Mouse (Mus musculus) forebrain, embryonic 12.5 days (tissue): Measurements from ENCODE around the gene Mlf1. TPM values are rescaled to one million over a fixed set of nuclear protein-coding genes. Genes with fewer than 3 reads are reported as not detected.
A peak's percentile ranks its signal among the peaks of the same experiment; 100 is the strongest.

Experiments used
- ATAC-seq: fragments of 200-750 bp; cut with Nextera tagmentation; 2 replicates; pipeline ENCODE4 v1.8.0; 2017; ENCODE audit warnings: moderate TSS enrichment; ENCODE audit not compliant: low FRiP score
- H3K27ac ChIP-seq: fragments of 300-500 bp; sonication (generic); 2 replicates; pipeline ENCODE4 v1.5.1; 2016; ENCODE audit warnings: mild to moderate bottlenecking
- H3K27me3 ChIP-seq: fragments of 300-500 bp; sonication (generic); 2 replicates; pipeline ENCODE4 v1.6.1; 2016; ENCODE audit warnings: mild to moderate bottlenecking
- H3K36me3 ChIP-seq: fragments of 300-500 bp; sonication (generic); replicated peaks from 2 replicates; pipeline ENCODE4 v1.6.1; 2016; ENCODE audit warnings: mild to moderate bottlenecking
- H3K4me1 ChIP-seq: fragments of 300-500 bp; sonication (generic); 2 replicates; pipeline ENCODE4 v1.6.1; 2016
- H3K4me2 ChIP-seq: fragments of 300-500 bp; sonication (generic); 2 replicates; pipeline ENCODE4 v1.6.1; 2016; ENCODE audit warnings: mild to moderate bottlenecking, moderate library complexity
- H3K4me3 ChIP-seq: fragments of 300-500 bp; sonication (generic); replicated peaks from 2 replicates; pipeline ENCODE4 v1.5.1; 2016; ENCODE audit warnings: mild to moderate bottlenecking
- H3K9ac ChIP-seq: fragments of 300-500 bp; sonication (generic); 2 replicates; pipeline ENCODE4 v1.6.1; 2016; ENCODE audit warnings: mild to moderate bottlenecking
- H3K9me3 ChIP-seq: fragments of 300-500 bp; sonication (generic); 2 replicates; pipeline ENCODE4 v1.6.1; 2016
- WGBS: fragments of 180-500 bp; shearing (Covaris S2); methylation state at CpG from one replicate; pipeline ENCODE4 v1.1.7; 2016; 5-methylcytosine and 5-hydroxymethylcytosine counted together
- polyA plus RNA-seq: library from polyadenylated mRNA; unstranded; fragments of >200 nt; fragmentation: Nextera tagmentation; extraction: Ambion mirVana; gene quantifications from 2 replicates; pipeline ENCODE4 v1.2.1, GENCODE M21; 2016

Mlf1 gene
- 23.6 and 25.6 TPM in 2 replicates for polyA plus RNA-seq

- peaks cover 22% of the 10 kb centered on the region for H3K27me3 ChIP-seq
- peak; percentile 99 for ATAC-seq
- H3K4me2 ChIP-seq: peak within 1 kb of the TSS; percentile 86
- H3K4me1 ChIP-seq: peaks cover 7% of the 10 kb centered on the region; the same call in 1 of the 2 replicates
- H3K36me3 ChIP-seq: no peaks in the 10 kb centered on the region
- H3K27ac ChIP-seq: no peak within 1 kb of the TSS
- WGBS: 0% methylated on average over 35 of the region's 35 CpGs
- no peaks in the 10 kb centered on the region for H3K9me3 ChIP-seq
- H3K9ac ChIP-seq: peak within 1 kb of the TSS; percentile 59
- peak within 1 kb of the TSS; percentile 52 for H3K4me3 ChIP-seq
Measured at GRCm38 (mm10) chr3:67373872-67374271, at the start of gene Mlf1. Mlf1 (plus strand) TSS chr3:67374097.

- no peak for ATAC-seq
- WGBS: 71% methylated on average over 3 of the region's 3 CpGs
Measured at GRCm38 (mm10) chr3:67339558-67339957, 34.3 kb upstream of the Mlf1 start.

GRCm38 (mm10) chr3:67340921-67341320 is 33.0 kb upstream of the Mlf1 start:
- H3K36me3 ChIP-seq: no peaks in the 10 kb centered on the region
- no peak overlapping the region for H3K4me2 ChIP-seq
- H3K27ac ChIP-seq: no peak overlapping the region
- no peak for ATAC-seq
- no peaks in the 10 kb centered on the region for H3K27me3 ChIP-seq
- no peak overlapping the region for H3K4me3 ChIP-seq
- no peak overlapping the region for H3K9ac ChIP-seq
- WGBS: 57% methylated on average over 7 of the region's 7 CpGs
- H3K4me1 ChIP-seq: 0 out of 2 replicates have a peak, but pooled peaks cover 5% of the 10 kb centered on the region
- no peaks in the 10 kb centered on the region for H3K9me3 ChIP-seq

More at GRCm38 (mm10) chr3:67339558-67339957, 34.3 kb upstream of the Mlf1 start:
- Histone ChIP-seq H3K4me3 (no peak overlapping the region), H3K36me3 (no peaks in the 10 kb centered on the region), H3K27ac (no peak overlapping the region), H3K9ac (no peak overlapping the region), H3K4me1 (0 out of 2 replicates have a peak, but pooled peaks cover 5% of the 10 kb centered on the region), H3K9me3 (no peaks in the 10 kb centered on the region), H3K4me2 (no peak overlapping the region), H3K27me3 (no peaks in the 10 kb centered on the region)

GRCm38 (mm10) chr3:67343004-67343662 is 30.8 kb upstream of the Mlf1 start:
- Histone ChIP-seq H3K4me1 (0 out of 2 replicates have a peak, but pooled peaks cover 5% of the 10 kb centered on the region), H3K9me3 (no peaks in the 10 kb centered on the region), H3K27me3 (no peaks in the 10 kb centered on the region), H3K27ac (no peak overlapping the region), H3K4me2 (no peak overlapping the region), H3K9ac (no peak overlapping the region), H3K36me3 (no peaks in the 10 kb centered on the region), H3K4me3 (no peak overlapping the region)
- WGBS: 54% methylated on average over 5 of the region's 5 CpGs
- no peak for ATAC-seq

GRCm38 (mm10) chr3:67344599-67344998 is 29.3 kb upstream of the Mlf1 start:
- no peaks in the 10 kb centered on the region for H3K9me3 ChIP-seq
- no peaks in the 10 kb centered on the region for H3K27me3 ChIP-seq
- no peak overlapping the region for H3K4me3 ChIP-seq
- WGBS: 4% methylated on average over 2 of the region's 2 CpGs
- peak; percentile 56; the same call in 1 of the 2 replicates for ATAC-seq
- no peak overlapping the region for H3K9ac ChIP-seq
- no peak overlapping the region for H3K27ac ChIP-seq
- H3K4me2 ChIP-seq: no peak overlapping the region
- H3K4me1 ChIP-seq: 0 out of 2 replicates have a peak, but pooled peaks cover 5% of the 10 kb centered on the region
- H3K36me3 ChIP-seq: no peaks in the 10 kb centered on the region

- no peak overlapping the region for H3K4me2 ChIP-seq
- no peaks in the 10 kb centered on the region for H3K36me3 ChIP-seq
- no peaks in the 10 kb centered on the region; the same call in 1 of the 2 replicates for H3K4me1 ChIP-seq
- no peak overlapping the region for H3K9ac ChIP-seq
- no peak overlapping the region for H3K4me3 ChIP-seq
- no peak overlapping the region for H3K27ac ChIP-seq
- no peaks in the 10 kb centered on the region for H3K9me3 ChIP-seq
- no peaks in the 10 kb centered on the region for H3K27me3 ChIP-seq
- no peak for ATAC-seq
- WGBS: 61% methylated on average over 2 of the region's 2 CpGs
Measured at GRCm38 (mm10) chr3:67346674-67347073, 27.2 kb upstream of the Mlf1 start.

- Histone ChIP-seq H3K4me1 (peaks cover 3% of the 10 kb centered on the region; the same call in 1 of the 2 replicates), H3K36me3 (no peaks in the 10 kb centered on the region), H3K27ac (no peak overlapping the region; the same call in 1 of the 2 replicates), H3K4me2 (no peak overlapping the region), H3K9me3 (no peaks in the 10 kb centered on the region), H3K9ac (no peak overlapping the region), H3K27me3 (no peaks in the 10 kb centered on the region), H3K4me3 (no peak overlapping the region)
- ATAC-seq: peak; percentile 39; the same call in 1 of the 2 replicates
- WGBS: 66% methylated on average over 12 of the region's 12 CpGs
Measured at GRCm38 (mm10) chr3:67351406-67352127, 22.3 kb upstream of the Mlf1 start.

GRCm38 (mm10) chr3:67352128-67352762 is 21.7 kb upstream of the Mlf1 start:
- no peaks in the 10 kb centered on the region for H3K36me3 ChIP-seq
- H3K4me1 ChIP-seq: peaks cover 3% of the 10 kb centered on the region; the same call in 1 of the 2 replicates
- H3K27me3 ChIP-seq: 0 out of 2 replicates have a peak, but pooled peaks cover 3% of the 10 kb centered on the region
- peak; percentile 65 for ATAC-seq
- H3K4me2 ChIP-seq: no peak overlapping the region
- no peak overlapping the region for H3K4me3 ChIP-seq
- 24% methylated on average over 4 of the region's 5 CpGs for WGBS
- no peak overlapping the region for H3K9ac ChIP-seq
- H3K27ac ChIP-seq: no peak overlapping the region
- no peaks in the 10 kb centered on the region for H3K9me3 ChIP-seq

- Histone ChIP-seq H3K9ac (no peak overlapping the region), H3K4me3 (no peak overlapping the region), H3K4me2 (no peak overlapping the region), H3K9me3 (no peaks in the 10 kb centered on the region), H3K27ac (no peak overlapping the region), H3K27me3 (0 out of 2 replicates have a peak, but pooled peaks cover 5% of the 10 kb centered on the region), H3K4me1 (peaks cover 3% of the 10 kb centered on the region; the same call in 1 of the 2 replicates), H3K36me3 (no peaks in the 10 kb centered on the region)
- WGBS: 91% methylated on average over 3 of the region's 3 CpGs
- ATAC-seq: no peak; the same call in 1 of the 2 replicates
Measured at GRCm38 (mm10) chr3:67352763-67353149, 21.1 kb upstream of the Mlf1 start.

- H3K4me2 ChIP-seq: no peak overlapping the region
- 47% methylated on average over 7 of the region's 7 CpGs for WGBS
- no peak for ATAC-seq
Measured at GRCm38 (mm10) chr3:67358376-67358775, 15.5 kb upstream of the Mlf1 start.

GRCm38 (mm10) chr3:67366087-67366892 is 7.6 kb upstream of the Mlf1 start:
- 84% methylated on average over 4 of the region's 4 CpGs for WGBS
- Histone ChIP-seq H3K4me3 (no peak overlapping the region), H3K4me1 (no peaks in the 10 kb centered on the region), H3K27me3 (peaks cover 5% of the 10 kb centered on the region), H3K9ac (no peak overlapping the region), H3K9me3 (no peaks in the 10 kb centered on the region), H3K36me3 (no peaks in the 10 kb centered on the region), H3K4me2 (no peak overlapping the region), H3K27ac (no peak overlapping the region)
- 0 out of 2 replicates have a peak, but pooled peaks have one; percentile 46 for ATAC-seq

More at GRCm38 (mm10) chr3:67358376-67358775, 15.5 kb upstream of the Mlf1 start:
- H3K9ac ChIP-seq: no peak overlapping the region
- 0 out of 2 replicates have a peak, but pooled peaks cover 5% of the 10 kb centered on the region for H3K27me3 ChIP-seq
- no peaks in the 10 kb centered on the region for H3K9me3 ChIP-seq
- H3K4me3 ChIP-seq: no peak overlapping the region
- H3K27ac ChIP-seq: no peak overlapping the region
- no peaks in the 10 kb centered on the region for H3K4me1 ChIP-seq
- H3K36me3 ChIP-seq: no peaks in the 10 kb centered on the region
